In the genomic region with DNA sequence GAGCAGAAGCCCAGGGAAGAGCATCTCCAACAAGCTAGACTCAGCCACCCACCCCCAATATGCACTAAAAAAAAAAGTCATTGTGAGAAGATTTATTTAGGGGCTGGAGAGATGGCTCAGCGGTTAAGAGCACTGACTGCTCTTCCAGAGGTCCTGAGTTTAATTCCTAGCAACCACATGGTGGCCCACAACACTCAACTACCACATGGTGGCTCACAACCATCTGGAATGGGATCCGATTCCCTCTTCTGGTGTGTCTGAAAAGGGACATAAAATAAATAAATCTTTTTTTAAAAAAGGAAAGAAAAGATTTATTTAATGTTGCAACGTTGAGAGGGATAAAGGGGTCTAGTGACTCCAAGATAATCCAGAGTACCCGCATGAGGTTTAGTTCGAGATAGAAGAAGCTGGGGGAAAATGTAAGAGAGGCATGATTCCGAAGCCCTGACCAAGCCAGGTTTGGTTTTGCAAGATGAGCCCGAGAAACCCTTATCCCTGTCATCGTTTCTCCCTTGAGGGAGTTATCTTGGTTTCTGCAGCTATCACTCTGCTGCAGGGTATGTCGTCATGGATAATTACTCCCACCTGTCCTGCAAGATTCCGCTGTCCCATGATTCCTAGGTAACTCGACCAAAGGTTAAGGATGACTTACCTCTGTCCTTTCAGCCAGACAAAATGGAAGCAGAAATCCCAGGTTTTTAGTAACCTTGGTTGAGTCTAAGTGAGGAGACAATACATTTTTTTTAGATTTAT, we compare ENCODE assay signal across 16 mouse cellular contexts. TPM values are rescaled to one million over a fixed set of nuclear protein-coding genes. Genes with fewer than 3 reads are reported as not detected.
DNase-seq lines count a peak whose midpoint lies in the region; ATAC-seq and TF ChIP-seq lines count a peak whose summit lies in the region.
"Had no signal": no experiment of that assay in that cellular context is flagged by ENCODE, and none has a peak within 500 bp of the region (broad histone marks: within the 10 kb centered on the region; RNA-seq: fewer than 3 reads in every experiment).

No protein-coding gene starts in this region.

- no peaks in the 10 kb centered on the region for H3K4me1 ChIP-seq in forebrain, postnatal 0 days (ENCODE audit: insufficient read depth)
- H3K4me1 ChIP-seq in forebrain, embryonic 14.5 days (ENCODE audit: control insufficient read depth, insufficient read depth, low read length): no peaks in the 10 kb centered on the region
- no peaks in the 10 kb centered on the region for H3K4me1 ChIP-seq in kidney, embryonic 16.5 days (ENCODE audit: insufficient read depth, low read length)
- H3K4me1 ChIP-seq in lung, postnatal 0 days (ENCODE audit: insufficient read depth, low read depth, low read length): no peaks in the 10 kb centered on the region
- H3K4me1 ChIP-seq in lung, adult 2 months (ENCODE audit: control insufficient read depth, insufficient read depth, low read length): no peaks in the 10 kb centered on the region
- H3K4me1 ChIP-seq in intestine, postnatal 0 days (replicated peaks; ENCODE audit: control insufficient read depth, insufficient read depth, low read length): no peaks in the 10 kb centered on the region
- H3K4me1 ChIP-seq: forebrain, embryonic 15.5 days; hindbrain, embryonic 15.5 days; megakaryocyte, embryonic 14.5 days had no signal

- no peak for ATAC-seq in forebrain, postnatal 0 days
- no peak for ATAC-seq in forebrain, embryonic 14.5 days
- peak; percentile 49; the same call in 1 of the 2 replicates for ATAC-seq in kidney, embryonic 16.5 days (ENCODE audit: low FRiP score, low TSS enrichment)
- ATAC-seq in lung, postnatal 0 days: no peak
- peak; percentile 67; the same call in 1 of the 2 replicates for ATAC-seq in intestine, postnatal 0 days
- ATAC-seq: forebrain, embryonic 15.5 days; liver, embryonic 12.5 days had no signal

- no peaks in the 10 kb centered on the region for H3K9me3 ChIP-seq in forebrain, postnatal 0 days (ENCODE audit: low read length)
- H3K9me3 ChIP-seq in forebrain, embryonic 14.5 days (replicated peaks; ENCODE audit: control insufficient read depth, low read length): no peaks in the 10 kb centered on the region
- no peaks in the 10 kb centered on the region for H3K9me3 ChIP-seq in kidney, embryonic 16.5 days (ENCODE audit: low read length)
- H3K9me3 ChIP-seq in lung, postnatal 0 days (ENCODE audit: low read length): no peaks in the 10 kb centered on the region
- no peaks in the 10 kb centered on the region for H3K9me3 ChIP-seq in intestine, postnatal 0 days (ENCODE audit: control insufficient read depth)
- H3K9me3 ChIP-seq: forebrain, embryonic 15.5 days; hindbrain, embryonic 15.5 days; liver, embryonic 12.5 days; megakaryocyte, embryonic 14.5 days had no signal

- peak; percentile 17; the same call in 1 of the 2 replicates for TF ChIP-seq CTCF in forebrain, postnatal 0 days (IDR thresholded peaks at IDR 0.05; ENCODE audit: low read depth)
- peak; percentile 61 for TF ChIP-seq CTCF in lung, postnatal 0 days (IDR thresholded peaks at IDR 0.05)
- no peak for TF ChIP-seq CTCF in lung, adult 2 months (IDR thresholded peaks at IDR 0.05; ENCODE audit: insufficient read depth, low read length)
- peak; percentile 52 for TF ChIP-seq CTCF in intestine, postnatal 0 days (IDR thresholded peaks at IDR 0.05; ENCODE audit: low read depth)

- WGBS in forebrain, postnatal 0 days: 79% methylated on average over 11 of the region's 11 CpGs
- WGBS in forebrain, embryonic 14.5 days: 77% methylated on average over 11 of the region's 11 CpGs
- WGBS in kidney, embryonic 16.5 days: 45% methylated on average over 11 of the region's 11 CpGs
- 44% methylated on average over 11 of the region's 11 CpGs for WGBS in lung, postnatal 0 days
- 61% methylated on average over 11 of the region's 11 CpGs for WGBS in lung, adult 2 months
- WGBS in intestine, postnatal 0 days: 55% methylated on average over 11 of the region's 11 CpGs

- DNase-seq in forebrain, postnatal 0 days: no peak
- DNase-seq in forebrain, embryonic 14.5 days (ENCODE audit: low spot score): no peak
- DNase-seq in kidney, postnatal 25 days: no peak
- DNase-seq in lung, postnatal 0 days (ENCODE audit: low spot score): no peak
- DNase-seq in lung, adult 2 months: no peak
- DNase-seq in layer of hippocampus, adult 9-11 months: no peak
- DNase-seq: adrenal gland, postnatal 25 days; cerebellum, postnatal 25 days; gastrocnemius, postnatal 10 days; right cerebral cortex, adult 18-20 months had no signal

- no peaks in the 10 kb centered on the region for H3K36me3 ChIP-seq in forebrain, postnatal 0 days (ENCODE audit: insufficient read depth)
- H3K36me3 ChIP-seq in forebrain, embryonic 14.5 days (ENCODE audit: control insufficient read depth, insufficient read depth, low read length): no peaks in the 10 kb centered on the region
- H3K36me3 ChIP-seq in kidney, embryonic 16.5 days (ENCODE audit: insufficient read depth, low read length): no peaks in the 10 kb centered on the region
- no peaks in the 10 kb centered on the region; the same call in 1 of the 2 replicates for H3K36me3 ChIP-seq in lung, postnatal 0 days (ENCODE audit: insufficient read depth, low read length)
- no peaks in the 10 kb centered on the region for H3K36me3 ChIP-seq in intestine, postnatal 0 days (ENCODE audit: control insufficient read depth, insufficient read depth)
- H3K36me3 ChIP-seq: forebrain, embryonic 15.5 days; hindbrain, embryonic 15.5 days had no signal

- no peak overlapping the region for H3K4me3 ChIP-seq in forebrain, postnatal 0 days (ENCODE audit: low read depth, low read length)
- no peak overlapping the region for H3K4me3 ChIP-seq in forebrain, embryonic 14.5 days (ENCODE audit: low read depth, low read length)
- H3K4me3 ChIP-seq in kidney, embryonic 16.5 days (ENCODE audit: low read length): no peak overlapping the region
- H3K4me3 ChIP-seq in lung, postnatal 0 days (ENCODE audit: low read depth, low read length): no peak overlapping the region
- H3K4me3 ChIP-seq in lung, adult 2 months (replicated peaks; ENCODE audit: extremely low read depth, low read depth, low read length): no peak overlapping the region
- no peak overlapping the region for H3K4me3 ChIP-seq in intestine, postnatal 0 days (ENCODE audit: low read depth, low read length)
- H3K4me3 ChIP-seq: forebrain, embryonic 15.5 days; hindbrain, embryonic 15.5 days; liver, embryonic 12.5 days; megakaryocyte, embryonic 14.5 days had no signal

- TF ChIP-seq EP300 in lung, postnatal 0 days (IDR thresholded peaks at IDR 0.05): no peak

- no peak for TF ChIP-seq POLR2A in lung, adult 2 months (IDR thresholded peaks at IDR 0.05; ENCODE audit: borderline replicate concordance, extremely low read depth, low read depth, low read length)

- no peak overlapping the region for H3K27ac ChIP-seq in forebrain, postnatal 0 days (ENCODE audit: low read depth, low read length)
- H3K27ac ChIP-seq in forebrain, embryonic 14.5 days (ENCODE audit: low read depth, low read length): no peak overlapping the region
- H3K27ac ChIP-seq in kidney, embryonic 16.5 days (ENCODE audit: low read length): no peak overlapping the region
- H3K27ac ChIP-seq in lung, postnatal 0 days (ENCODE audit: low read length): no peak overlapping the region
- no peak overlapping the region for H3K27ac ChIP-seq in intestine, postnatal 0 days (ENCODE audit: low read depth, low read length)
- H3K27ac ChIP-seq: forebrain, embryonic 15.5 days; hindbrain, embryonic 15.5 days; liver, embryonic 12.5 days had no signal

- H3K4me2 ChIP-seq in forebrain, postnatal 0 days (ENCODE audit: low read depth): no peak overlapping the region
- H3K4me2 ChIP-seq in forebrain, embryonic 14.5 days (ENCODE audit: low read length): no peak overlapping the region
- H3K4me2 ChIP-seq in kidney, embryonic 16.5 days (replicated peaks; ENCODE audit: low read depth, low read length): no peak overlapping the region
- H3K4me2 ChIP-seq in lung, postnatal 0 days (replicated peaks; ENCODE audit: low read depth, low read length): no peak overlapping the region
- no peak overlapping the region for H3K4me2 ChIP-seq in intestine, postnatal 0 days (replicated peaks; ENCODE audit: low read depth)
- H3K4me2 ChIP-seq: forebrain, embryonic 15.5 days; hindbrain, embryonic 15.5 days; liver, embryonic 12.5 days had no signal

- no peaks in the 10 kb centered on the region for H3K27me3 ChIP-seq in forebrain, postnatal 0 days (ENCODE audit: insufficient read depth, low read length)
- H3K27me3 ChIP-seq in forebrain, embryonic 14.5 days (replicated peaks; ENCODE audit: control insufficient read depth, insufficient read depth, low read length): no peaks in the 10 kb centered on the region
- H3K27me3 ChIP-seq in kidney, embryonic 16.5 days (ENCODE audit: insufficient read depth, low read length): no peaks in the 10 kb centered on the region
- no peaks in the 10 kb centered on the region for H3K27me3 ChIP-seq in lung, postnatal 0 days (replicated peaks; ENCODE audit: insufficient read depth, low read length)
- H3K27me3 ChIP-seq in intestine, postnatal 0 days (replicated peaks; ENCODE audit: control insufficient read depth, insufficient read depth, low read length): no peaks in the 10 kb centered on the region
- H3K27me3 ChIP-seq: forebrain, embryonic 15.5 days; hindbrain, embryonic 15.5 days; liver, embryonic 12.5 days had no signal

- no peak overlapping the region for H3K9ac ChIP-seq in forebrain, postnatal 0 days
- no peak overlapping the region for H3K9ac ChIP-seq in forebrain, embryonic 14.5 days (ENCODE audit: low read length)
- H3K9ac ChIP-seq in kidney, embryonic 16.5 days (replicated peaks; ENCODE audit: low read length): no peak overlapping the region
- no peak overlapping the region for H3K9ac ChIP-seq in lung, postnatal 0 days (replicated peaks; ENCODE audit: low read depth)
- H3K9ac ChIP-seq in intestine, postnatal 0 days (ENCODE audit: low read depth, low read length): no peak overlapping the region
- H3K9ac ChIP-seq: forebrain, embryonic 15.5 days; hindbrain, embryonic 15.5 days; liver, embryonic 12.5 days had no signal

RNA-seq across cellular contexts. Expression of a gene that starts 37.7 kb away (rescaled TPM):
- 59.0 and 66.2 TPM in 2 replicates for total RNA-seq in forebrain, postnatal 0 days (2014; rRNA removed)
- polyA plus RNA-seq in forebrain, postnatal 0 days (2015; fragmentation: Nextera tagmentation; extraction: Ambion mirVana): 162 and 177 TPM in 2 replicates
- 87.9 and 93.1 TPM in 2 replicates for polyA plus RNA-seq in forebrain, embryonic 14.5 days (2014; fragmentation: Nextera tagmentation; extraction: Ambion mirVana)
- polyA plus RNA-seq in kidney, embryonic 16.5 days (2015; fragmentation: Nextera tagmentation; extraction: Ambion mirVana): 151 and 155 TPM in 2 replicates
- polyA plus RNA-seq in lung, postnatal 0 days (2015; fragmentation: Nextera tagmentation; extraction: Ambion mirVana): 127 and 133 TPM in 2 replicates
- polyA plus RNA-seq in lung, adult 2 months (2012; rRNA removed): 8.7 and 19.7 TPM in 2 replicates
- 217 and 219 TPM in 2 replicates for polyA plus RNA-seq in intestine, postnatal 0 days (2015; fragmentation: Nextera tagmentation; extraction: Ambion mirVana)

Comparison
In these comparisons a context has a peak if more than half of its experiments do, and no peak if none do; other contexts are left out.
1. ATAC-seq: peak in kidney, embryonic 16.5 days (single experiment) and intestine, postnatal 0 days (single experiment); none in forebrain, postnatal 0 days (single experiment), forebrain, embryonic 14.5 days (single experiment) and lung, postnatal 0 days (single experiment).